Mouse (Mus musculus): ENCODE data around the gene Traf3. TPM values are rescaled to one million over a fixed set of nuclear protein-coding genes. Genes with fewer than 3 reads are reported as not detected.

Gene Traf3
- total RNA-seq, 2 experiments from 2014 or later, result 70.2 to 71.9 TPM

DNA sequence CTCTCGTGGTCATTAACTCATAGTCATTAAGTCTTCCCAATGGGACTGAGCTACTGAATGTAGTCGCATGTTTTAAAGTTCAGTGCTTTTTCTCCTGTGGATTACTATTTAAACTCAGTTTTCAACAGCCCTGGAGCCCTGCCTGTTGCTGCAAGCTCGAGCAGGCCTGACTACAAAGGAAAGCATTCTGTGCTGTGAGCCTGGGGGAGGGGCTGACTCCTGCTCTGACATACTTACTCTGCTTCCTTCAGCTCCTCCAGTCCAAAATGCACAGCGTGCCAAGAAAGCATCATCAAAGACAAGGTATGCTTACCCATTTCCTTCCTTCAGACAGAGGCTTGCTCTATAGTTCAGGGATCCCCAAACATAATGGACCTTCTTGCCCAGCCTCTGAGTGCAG is 72.6 kb downstream of the Traf3 start:
- intact Hi-C loops (cut with DNase I), result no loop called here
- DNase-seq (ENCODE audit: extremely low spot score in 1 of 2, low spot score in 2 of 2), result peak in 1 of 2 experiments; percentile 69

DNA sequence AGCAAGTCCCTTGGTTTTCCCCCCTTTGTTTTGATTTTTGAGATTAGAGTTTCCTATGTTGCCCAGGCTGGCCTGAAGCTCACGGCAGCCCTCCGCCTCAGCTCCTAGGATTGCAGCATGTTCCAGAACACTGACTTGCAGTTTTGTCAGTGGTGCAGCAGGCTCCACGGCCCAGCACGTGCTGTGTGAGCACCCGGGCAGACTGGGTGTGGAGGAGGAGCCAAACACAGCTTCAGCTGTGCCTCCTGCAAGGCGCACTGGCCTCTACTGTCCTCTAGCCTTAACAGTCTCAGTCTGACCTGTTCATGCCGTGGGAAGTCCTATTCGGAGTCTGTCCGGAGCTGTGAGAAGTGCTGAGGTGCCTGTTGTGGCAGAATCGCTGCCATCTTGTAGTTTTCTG is 73.8 kb downstream of the Traf3 start:
- DNase-seq (ENCODE audit: extremely low spot score in 1 of 2, low spot score in 2 of 2), result no peak
- intact Hi-C loops (cut with DNase I), result no loop called here

DNA sequence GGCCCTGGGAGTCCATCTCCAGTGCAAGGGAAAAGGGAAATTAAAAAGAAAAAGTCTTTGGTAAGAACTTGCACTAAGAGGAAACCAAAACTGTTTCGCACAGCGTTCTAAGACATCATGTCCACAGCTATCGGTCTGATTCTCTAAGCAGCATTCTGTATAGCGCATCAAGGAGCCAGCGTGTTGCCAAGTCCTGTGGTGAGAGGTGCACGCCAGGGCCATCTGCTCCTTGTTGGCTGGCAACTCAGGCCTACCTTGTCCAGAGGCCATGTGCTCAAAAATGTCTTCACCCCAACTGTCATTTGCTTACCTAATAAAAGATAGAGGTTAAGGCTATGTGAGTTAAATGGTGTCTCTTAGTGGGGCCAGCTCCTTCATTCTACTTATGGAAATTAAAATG is 75.7 kb downstream of the Traf3 start:
- intact Hi-C loops (cut with DNase I), result no loop called here
- no peak for DNase-seq (ENCODE audit: extremely low spot score in 1 of 2, low spot score in 2 of 2)

DNA sequence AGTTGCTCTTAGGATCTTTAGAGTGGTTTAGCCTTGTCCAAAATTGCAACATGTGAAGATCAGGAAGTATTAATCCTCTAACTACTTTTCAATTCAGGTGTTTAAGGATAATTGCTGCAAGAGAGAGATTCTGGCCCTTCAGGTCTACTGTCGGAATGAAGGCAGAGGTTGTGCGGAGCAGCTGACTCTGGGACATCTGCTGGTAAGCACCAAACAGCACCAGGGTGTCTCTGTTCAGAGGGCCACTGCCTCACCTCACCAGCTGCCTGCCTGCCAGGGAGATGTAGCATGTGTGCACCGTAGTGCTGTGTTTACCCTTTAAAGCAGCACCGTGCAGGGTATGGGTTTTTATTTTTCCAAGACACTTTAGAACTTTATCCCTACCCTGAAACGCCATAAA is 76.2 kb downstream of the Traf3 start:
- no peak for DNase-seq (ENCODE audit: extremely low spot score in 1 of 2, low spot score in 2 of 2)
- intact Hi-C loops (cut with DNase I), result no loop called here

- intact Hi-C loops (cut with DNase I), result no loop called here
- DNase-seq (ENCODE audit: extremely low spot score in 1 of 2, low spot score in 2 of 2), result no peak
Measured at GRCm38 (mm10) chr12:111243733-111244132, 77.6 kb downstream of the Traf3 start.

- intact Hi-C loops (cut with DNase I), result loop anchor here (5.0 kb wide), 2 partner anchors 43 to 78 kb away; partner anchors contain the start of gene Traf3
- no peak for DNase-seq (ENCODE audit: extremely low spot score in 1 of 2, low spot score in 2 of 2)
Measured at GRCm38 (mm10) chr12:111245070-111245469, 78.9 kb downstream of the Traf3 start.

DNA sequence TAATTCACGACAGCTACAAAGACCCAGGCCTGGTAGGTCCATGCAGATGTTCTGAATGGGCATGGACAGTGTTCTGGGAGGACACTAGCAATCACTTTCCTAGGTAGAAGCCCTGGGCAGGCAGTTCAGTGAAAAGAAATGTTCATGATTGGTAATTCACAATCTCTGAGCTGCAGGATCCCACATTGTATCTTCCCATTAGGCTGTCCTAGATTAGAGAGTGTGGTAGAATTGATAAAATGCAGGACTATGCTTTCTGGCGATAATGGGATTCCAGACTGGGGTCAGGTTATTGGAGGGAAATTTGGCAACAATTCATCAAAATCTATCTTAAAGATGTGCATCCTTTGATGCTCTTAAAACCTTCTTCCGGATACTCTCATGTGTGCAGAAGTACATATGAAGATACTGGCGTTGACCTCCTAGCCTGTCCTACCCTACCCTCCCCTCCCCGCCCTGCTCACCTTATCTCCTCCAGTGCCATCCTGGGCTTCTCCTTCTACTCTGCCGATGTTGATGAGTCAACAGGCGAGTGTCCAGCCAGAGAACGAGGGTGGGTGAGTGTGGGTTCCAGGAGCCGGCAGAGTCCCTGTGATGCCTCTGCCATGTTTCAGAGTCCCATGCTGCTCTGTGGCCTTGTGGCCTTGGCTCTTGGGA is 80.8 kb downstream of the Traf3 start:
- intact Hi-C loops (cut with DNase I), result loop anchor here (5.0 kb wide), 2 partner anchors 45 to 80 kb away; partner anchors contain the start of gene Traf3
- no peak for DNase-seq (ENCODE audit: extremely low spot score in 1 of 2, low spot score in 2 of 2)

DNA sequence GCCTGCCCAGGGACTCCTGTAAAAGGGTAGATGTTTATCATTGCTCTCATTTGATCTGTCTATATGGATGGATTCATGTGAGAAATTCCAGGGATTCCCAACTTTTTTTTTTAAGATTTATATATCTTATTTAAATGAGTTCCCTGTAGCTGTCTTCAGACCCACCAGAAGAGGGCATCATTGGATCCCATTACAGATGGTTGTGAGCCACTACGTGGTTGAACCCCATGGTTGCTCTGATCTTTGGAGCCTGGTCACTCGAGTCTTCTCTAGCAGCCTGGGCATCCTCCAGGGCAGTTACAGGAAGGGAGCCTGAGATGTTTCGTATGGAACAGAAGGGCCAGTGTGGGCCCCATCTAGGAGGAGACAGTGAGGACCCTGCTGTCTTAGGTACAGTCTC is 82.9 kb downstream of the Traf3 start:
- intact Hi-C loops (cut with DNase I), result loop anchor here (5.0 kb wide), 2 partner anchors 47 to 82 kb away; partner anchors contain the start of gene Traf3
- no peak for DNase-seq (ENCODE audit: extremely low spot score in 1 of 2, low spot score in 2 of 2)

DNA sequence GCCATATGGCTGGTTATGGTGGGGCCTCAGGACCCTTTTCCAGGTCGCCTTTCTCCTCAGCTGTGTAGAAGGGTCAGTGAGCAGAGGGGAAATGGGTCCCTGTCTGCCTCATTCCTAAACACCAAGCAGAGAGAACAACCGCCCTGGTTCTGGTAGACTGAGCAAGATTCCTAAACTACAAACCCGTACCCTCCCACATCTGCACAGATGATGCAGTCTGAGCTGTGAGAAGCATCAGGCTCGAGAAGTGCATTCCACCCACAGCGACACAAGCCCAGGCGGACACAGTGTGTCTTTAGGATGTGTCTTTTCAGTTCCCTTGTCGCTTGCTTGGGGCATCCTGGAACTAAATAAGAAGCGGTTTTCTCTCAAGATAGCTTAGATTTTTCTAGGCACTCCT is 83.9 kb downstream of the Traf3 start:
- intact Hi-C loops (cut with DNase I), result no loop called here
- DNase-seq (ENCODE audit: extremely low spot score in 1 of 2, low spot score in 2 of 2), result no peak

DNA sequence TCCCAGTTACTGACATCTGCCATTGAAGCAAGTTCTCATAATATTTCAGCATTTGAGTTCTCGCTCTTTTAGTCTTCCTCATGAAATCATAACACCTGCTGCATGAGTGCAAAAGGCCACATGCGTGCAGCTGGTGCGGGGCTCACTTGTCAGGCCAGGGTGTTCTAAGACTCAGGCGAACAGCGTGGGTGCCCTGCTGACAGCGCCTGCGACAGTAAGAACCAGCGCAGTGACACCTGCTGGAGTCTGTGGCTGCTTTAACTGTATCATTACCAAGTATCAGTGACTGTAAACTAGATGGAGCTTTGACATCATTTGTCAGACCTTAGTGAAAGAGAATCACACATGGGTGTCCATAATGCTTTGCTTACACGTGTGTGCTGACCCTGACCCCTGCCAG is 85.1 kb downstream of the Traf3 start:
- DNase-seq (ENCODE audit: extremely low spot score in 1 of 2, low spot score in 2 of 2), result no peak
- intact Hi-C loops (cut with DNase I), result no loop called here

DNA sequence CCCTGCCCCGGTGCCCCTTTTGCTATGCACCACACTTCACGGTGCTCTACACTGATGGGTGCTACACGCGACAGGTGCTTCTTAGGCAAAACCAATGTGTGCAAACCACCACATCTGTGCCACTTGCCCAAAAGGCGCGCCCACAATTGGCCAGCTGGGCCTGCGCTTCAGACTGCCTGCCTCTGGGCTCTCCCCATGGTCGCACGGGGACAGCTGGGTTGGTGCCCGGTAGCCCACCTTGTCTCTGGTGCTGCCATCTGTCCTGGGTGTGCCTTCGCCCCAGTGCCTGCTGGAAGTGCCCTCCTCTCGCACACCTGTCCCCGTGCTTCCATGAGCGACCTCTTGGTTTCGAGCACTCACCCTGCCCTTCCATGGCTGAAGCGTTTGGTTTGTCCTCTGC is 97.5 kb downstream of the Traf3 start:
- intact Hi-C loops (cut with DNase I), result no loop called here
- no peak for DNase-seq (ENCODE audit: extremely low spot score in 1 of 2, low spot score in 2 of 2)

GRCm38 (mm10) chr12:111265212-111265611 is 99.0 kb downstream of the Traf3 start:
- intact Hi-C loops (cut with DNase I), result no loop called here
- no peak for DNase-seq (ENCODE audit: extremely low spot score in 1 of 2, low spot score in 2 of 2)

DNA sequence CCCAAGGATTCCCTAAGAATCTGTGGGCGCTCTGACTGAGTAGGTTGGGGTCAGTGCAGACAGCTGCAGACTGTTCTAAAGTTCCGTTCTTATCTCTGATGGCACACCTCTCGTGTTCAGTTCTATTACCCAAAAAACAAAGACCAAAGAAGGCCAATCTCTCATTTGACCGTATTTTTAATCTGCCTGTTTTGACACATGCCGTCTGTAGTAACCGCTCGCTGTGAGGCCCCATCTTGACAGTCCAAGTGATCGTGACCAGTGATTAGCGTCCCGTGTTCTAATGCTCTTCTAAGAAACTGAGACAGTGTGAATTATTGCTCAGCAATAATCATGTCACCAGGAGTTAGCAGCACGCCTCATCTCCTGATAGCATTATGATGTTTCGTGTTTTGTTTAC is 100.4 kb downstream of the Traf3 start:
- intact Hi-C loops (cut with DNase I), result no loop called here
- no peak for DNase-seq (ENCODE audit: extremely low spot score in 1 of 2, low spot score in 2 of 2)

- no peak for DNase-seq (ENCODE audit: extremely low spot score in 1 of 2, low spot score in 2 of 2)
- intact Hi-C loops (cut with DNase I), result no loop called here
Measured at GRCm38 (mm10) chr12:111267673-111268325, 101.6 kb downstream of the Traf3 start.

DNA sequence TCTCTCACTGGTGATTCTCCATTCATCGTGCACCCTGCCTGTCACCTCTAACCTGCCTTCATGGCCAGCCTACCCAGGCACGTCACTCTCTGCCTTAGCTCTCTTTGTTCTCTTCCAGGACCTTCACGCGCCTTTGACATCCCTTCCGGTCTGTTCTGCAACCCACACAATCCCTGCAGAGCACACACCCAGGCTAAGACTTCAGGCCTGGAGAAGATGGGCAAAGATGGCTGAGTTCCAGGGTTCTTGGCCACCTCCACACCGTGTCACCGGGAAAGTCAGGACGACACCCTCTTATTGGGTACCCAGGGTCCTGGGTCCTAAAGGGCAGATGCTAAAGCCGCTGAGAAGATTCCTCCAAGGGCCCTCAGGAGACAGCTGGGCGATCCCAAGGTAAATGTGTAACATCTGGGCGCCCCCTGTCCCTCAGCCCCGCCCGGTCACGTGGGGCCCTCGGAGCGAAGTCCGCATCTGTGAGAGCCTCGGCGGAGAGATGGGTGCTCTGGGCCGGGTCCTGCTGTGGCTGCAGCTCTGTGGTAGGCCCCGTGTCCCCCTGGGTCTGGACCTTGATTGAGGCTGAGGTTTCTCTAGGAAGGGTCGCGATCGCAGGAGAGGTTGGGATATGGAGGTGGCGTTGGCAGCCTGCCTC is 104.6 kb downstream of the Traf3 start, which contains the start of gene Amn:
Gene Amn (plus strand): TSS at position 467 of the 649 bp plus-strand sequence.
- intact Hi-C loops (cut with DNase I), result no loop called here
- no peak for DNase-seq (ENCODE audit: extremely low spot score in 1 of 2, low spot score in 2 of 2)

DNA sequence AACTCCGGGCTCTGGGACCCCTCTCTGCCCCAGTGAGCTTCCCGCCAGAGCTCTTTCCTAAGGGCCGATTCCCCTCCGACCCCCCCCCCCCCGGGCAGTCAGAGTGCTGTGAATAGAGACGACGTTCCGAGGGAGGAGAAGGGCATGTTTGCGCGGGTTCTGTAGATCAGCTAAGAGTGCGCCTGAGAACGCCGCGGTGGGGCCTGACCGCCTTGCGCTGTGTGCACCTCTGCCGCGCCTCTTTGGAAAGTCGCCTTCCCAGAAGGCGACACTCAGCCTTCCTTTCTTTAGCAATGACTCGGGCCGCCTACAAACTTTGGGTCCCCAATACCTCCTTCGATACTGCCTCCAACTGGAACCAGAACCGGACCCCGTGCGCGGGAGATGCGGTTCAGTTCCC is 105.2 kb downstream of the Traf3 start:
- no peak for DNase-seq (ENCODE audit: extremely low spot score in 1 of 2, low spot score in 2 of 2)
- intact Hi-C loops (cut with DNase I), result no loop called here

DNA sequence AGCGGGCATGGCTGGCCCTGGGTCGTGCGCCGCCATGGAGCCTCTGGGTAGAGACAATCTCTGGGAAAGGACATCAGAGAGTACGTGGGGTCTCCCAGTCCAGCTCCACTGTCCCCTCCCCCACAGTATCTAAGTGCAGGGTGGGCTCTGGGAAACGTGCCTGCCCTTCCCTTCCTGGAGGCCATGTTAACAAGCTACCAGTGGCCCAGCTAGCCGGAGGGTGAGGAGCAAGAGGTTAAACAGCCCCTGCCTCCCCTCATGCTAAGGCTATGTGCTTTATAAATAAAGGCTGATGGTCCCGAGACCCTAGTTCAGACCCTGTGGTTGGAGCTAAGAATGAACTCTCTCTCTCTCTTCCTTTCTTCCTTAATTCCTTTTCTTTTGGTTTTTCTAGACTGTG is 105.8 kb downstream of the Traf3 start:
- intact Hi-C loops (cut with DNase I), result no loop called here
- DNase-seq (ENCODE audit: extremely low spot score in 1 of 2, low spot score in 2 of 2), result no peak

GRCm38 (mm10) chr12:111272420-111272819 is 106.2 kb downstream of the Traf3 start:
- DNase-seq (ENCODE audit: extremely low spot score in 1 of 2, low spot score in 2 of 2), result peak; percentile 77 to 83
- intact Hi-C loops (cut with DNase I), result no loop called here

DNA sequence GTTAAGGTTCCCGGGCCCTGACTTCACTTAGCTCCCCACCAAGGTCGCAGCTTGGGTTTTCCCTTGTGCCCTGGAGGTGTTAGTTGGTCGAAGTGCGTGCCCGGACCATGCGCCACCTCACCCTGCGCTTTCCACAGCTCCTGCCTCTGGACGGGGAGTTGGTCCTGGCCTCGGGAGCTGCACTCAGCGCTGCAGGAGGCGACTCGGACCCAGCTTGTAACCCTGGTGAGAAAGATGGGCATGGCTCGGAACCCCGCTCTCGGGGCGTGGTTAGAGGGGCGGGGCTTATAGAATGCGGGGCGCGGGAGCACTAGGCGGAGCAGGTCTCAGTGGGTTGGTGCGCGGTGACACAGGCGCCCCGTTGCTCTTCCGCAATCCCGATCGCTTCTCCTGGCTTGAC is 107.8 kb downstream of the Traf3 start:
- intact Hi-C loops (cut with DNase I), result no loop called here
- DNase-seq (ENCODE audit: extremely low spot score in 1 of 2, low spot score in 2 of 2), result no peak
